ENCODE assay signal across 30 mouse cellular contexts in genomic region chr1:40430143-40430834, GRCm38 (mm10). TPM values are rescaled to one million over a fixed set of nuclear protein-coding genes. Genes with fewer than 3 reads are reported as not detected.
A peak's percentile ranks its signal among the peaks of the same experiment; 100 is the strongest.
DNase-seq lines count a peak whose midpoint lies in the region; ATAC-seq lines count a peak whose summit lies in the region.
"Had no signal": no experiment of that assay in that cellular context is flagged by ENCODE, and none has a peak within 500 bp of the region (broad histone marks: within the 10 kb centered on the region; RNA-seq: fewer than 3 reads in every experiment).

No protein-coding gene starts in this region.

- intact Hi-C loops in heart, postnatal 25 days (cut with DNase I): no loop called here

- no peaks in the 10 kb centered on the region for H3K36me3 ChIP-seq in liver, embryonic 11.5 days (ENCODE audit: control insufficient read depth, insufficient read depth, low read length)
- H3K36me3 ChIP-seq in liver, embryonic 13.5 days: no peaks in the 10 kb centered on the region
- no peaks in the 10 kb centered on the region for H3K36me3 ChIP-seq in hindbrain, embryonic 14.5 days (replicated peaks; ENCODE audit: control insufficient read depth, insufficient read depth)
- H3K36me3 ChIP-seq: heart, embryonic 10.5 days; heart, embryonic 15.5 days; hindbrain, embryonic 13.5 days had no signal

- 46% methylated on average over 4 of the region's 4 CpGs for WGBS in liver, embryonic 11.5 days
- 27% methylated on average over 4 of the region's 4 CpGs for WGBS in liver, embryonic 13.5 days (ENCODE audit: insufficient replicate concordance)
- WGBS in hindbrain, embryonic 14.5 days: 85% methylated on average over 4 of the region's 4 CpGs

- H3K9ac ChIP-seq in liver, embryonic 11.5 days (ENCODE audit: low read depth, low read length): no peak overlapping the region
- peak overlapping the region; percentile 55 for H3K9ac ChIP-seq in liver, embryonic 13.5 days
- H3K9ac ChIP-seq in hindbrain, embryonic 14.5 days: no peak overlapping the region
- H3K9ac ChIP-seq: heart, embryonic 15.5 days; hindbrain, embryonic 13.5 days had no signal

- no peaks in the 10 kb centered on the region for H3K27me3 ChIP-seq in liver, embryonic 11.5 days (replicated peaks; ENCODE audit: control insufficient read depth, insufficient read depth, low read length)
- no peaks in the 10 kb centered on the region for H3K27me3 ChIP-seq in liver, embryonic 13.5 days
- H3K27me3 ChIP-seq in hindbrain, embryonic 14.5 days (ENCODE audit: control insufficient read depth, insufficient read depth, low read length): no peaks in the 10 kb centered on the region
- H3K27me3 ChIP-seq: heart, embryonic 15.5 days; hindbrain, embryonic 13.5 days had no signal

- ATAC-seq in liver, embryonic 11.5 days (replicated peaks; ENCODE audit: low FRiP score): no peak
- 0 out of 2 replicates have a peak, but pooled peaks have one; percentile 22 for ATAC-seq in common myeloid progenitor, adult 5-6 weeks (replicated peaks; ENCODE audit: low read depth, poor library complexity, severe bottlenecking)
- ATAC-seq in liver, embryonic 13.5 days (ENCODE audit: low read depth): peak; percentile 21; the same call in 1 of the 2 replicates
- ATAC-seq in hindbrain, embryonic 14.5 days (ENCODE audit: low FRiP score): no peak
- ATAC-seq: forebrain, embryonic 14.5 days; intestine, postnatal 0 days had no signal

- H3K9me3 ChIP-seq in liver, embryonic 11.5 days (ENCODE audit: control insufficient read depth, low read length): no peaks in the 10 kb centered on the region
- H3K9me3 ChIP-seq in liver, embryonic 13.5 days (replicated peaks): no peaks in the 10 kb centered on the region
- H3K9me3 ChIP-seq in hindbrain, embryonic 14.5 days (ENCODE audit: control insufficient read depth, low read length): no peaks in the 10 kb centered on the region
- H3K9me3 ChIP-seq: heart, embryonic 10.5 days; heart, embryonic 15.5 days; hindbrain, embryonic 13.5 days had no signal

- no peak overlapping the region for H3K27ac ChIP-seq in liver, embryonic 11.5 days (ENCODE audit: low read depth, low read length)
- peak overlapping the region; percentile 91 for H3K27ac ChIP-seq in liver, embryonic 13.5 days
- H3K27ac ChIP-seq in hindbrain, embryonic 14.5 days: no peak overlapping the region
- H3K27ac ChIP-seq: heart, embryonic 10.5 days; heart, embryonic 15.5 days; hindbrain, embryonic 13.5 days had no signal

- peak overlapping the region; percentile 51 for H3K4me2 ChIP-seq in liver, embryonic 11.5 days
- H3K4me2 ChIP-seq in liver, embryonic 13.5 days: peak overlapping the region; percentile 63
- H3K4me2 ChIP-seq in hindbrain, embryonic 14.5 days (replicated peaks): no peak overlapping the region
- H3K4me2 ChIP-seq: heart, embryonic 15.5 days; hindbrain, embryonic 13.5 days had no signal

- H3K4me1 ChIP-seq in liver, embryonic 11.5 days (replicated peaks; ENCODE audit: control insufficient read depth, insufficient read depth, low read length): peaks cover 15% of the 10 kb centered on the region
- H3K4me1 ChIP-seq in liver, embryonic 13.5 days (replicated peaks): peaks cover 56% of the 10 kb centered on the region
- H3K4me1 ChIP-seq in hindbrain, embryonic 14.5 days (replicated peaks; ENCODE audit: control insufficient read depth, insufficient read depth, low read length): no peaks in the 10 kb centered on the region
- H3K4me1 ChIP-seq: heart, embryonic 10.5 days; heart, embryonic 15.5 days; hindbrain, embryonic 13.5 days had no signal

- DNase-seq in liver, embryonic 11.5 days (ENCODE audit: low spot score): no peak
- no peak for DNase-seq in liver
- no peak for DNase-seq in liver, embryonic 13.5 days
- DNase-seq in natural killer cell, adult 2 months (ENCODE audit: low spot score in 2 of 2): no peak
- no peak for DNase-seq in adrenal gland, postnatal 36 days
- no peak for DNase-seq in heart, postnatal 25 days (ENCODE audit: low spot score)
- DNase-seq in hindbrain, embryonic 14.5 days (ENCODE audit: low spot score): no peak
- DNase-seq: cerebellum, adult 11 months; cerebellum, postnatal 10 days; gastrocnemius, postnatal 14 days; heart, adult 11 months; heart, postnatal 4 days; kidney, adult 9 months; kidney, postnatal 10 days; lung, postnatal 4 days; midbrain, embryonic 14.5 days; right cerebral cortex, adult 18-20 months; spleen, adult 18-20 months; thymus, postnatal 25 days had no signal

- H3K4me3 ChIP-seq in liver, embryonic 11.5 days (ENCODE audit: low read depth, low read length): no peak overlapping the region
- peak overlapping the region; percentile 53 for H3K4me3 ChIP-seq in liver, embryonic 13.5 days (replicated peaks)
- H3K4me3 ChIP-seq in hindbrain, embryonic 14.5 days (replicated peaks; ENCODE audit: low read length): no peak overlapping the region
- H3K4me3 ChIP-seq: heart, embryonic 10.5 days; heart, embryonic 15.5 days; hindbrain, embryonic 13.5 days had no signal

RNA-seq across cellular contexts. Expression of gene Il1rl1, which starts 0.9 kb away (rescaled TPM):
- 1.7 and 2.3 TPM in 2 replicates for polyA plus RNA-seq in liver, embryonic 11.5 days (2014; fragmentation: Nextera tagmentation; extraction: Ambion mirVana)
- total RNA-seq in common myeloid progenitor, adult 5-6 weeks (2017): 40.6 and 44.8 TPM in 2 replicates
- 2.3 and 3.8 TPM in 2 replicates for polyA plus RNA-seq in liver, embryonic 13.5 days (2015; fragmentation: Nextera tagmentation; extraction: Ambion mirVana)
- under 1 TPM; 0.26 to 0.83 TPM for total RNA-seq in adrenal gland, postnatal 36 days (2021)
- total RNA-seq in heart, postnatal 25 days (2021): 1 to 10 TPM in 1 of 2 experiments, under 1 TPM in 1; 0.86 to 1.7 TPM
- 0.04 and 0.11 TPM in 2 replicates for polyA plus RNA-seq in hindbrain, embryonic 14.5 days (2014; fragmentation: Nextera tagmentation; extraction: Ambion mirVana)
- polyA plus RNA-seq: forebrain, embryonic 14.5 days; hindbrain, embryonic 13.5 days; liver, adult 2 months had no signal

RNA-seq across cellular contexts. Expression of gene Il18r1, which starts 35.1 kb away (rescaled TPM):
- polyA plus RNA-seq in liver, embryonic 11.5 days (2014; fragmentation: Nextera tagmentation; extraction: Ambion mirVana): 0.10 TPM in 1 of 2 replicates, not detected in the other
- 1.1 and 1.6 TPM in 2 replicates for total RNA-seq in common myeloid progenitor, adult 5-6 weeks (2017)
- polyA plus RNA-seq in liver, embryonic 13.5 days (2015; fragmentation: Nextera tagmentation; extraction: Ambion mirVana): 0.03 TPM in 1 of 2 replicates, not detected in the other
- total RNA-seq in adrenal gland, postnatal 36 days (2021): under 1 TPM in 1 of 2 experiments, not detected in 1; 0.46 TPM
- 1 to 10 TPM in 1 of 2 experiments, under 1 TPM in 1; 0.96 to 2.5 TPM for total RNA-seq in heart, postnatal 25 days (2021)
- not detected in 2 replicates for polyA plus RNA-seq in hindbrain, embryonic 14.5 days (2014; fragmentation: Nextera tagmentation; extraction: Ambion mirVana)
- total RNA-seq: gastrocnemius, postnatal 14 days; left cerebral cortex, postnatal 14 days had no signal
- polyA plus RNA-seq: cortical plate, adult 2 months; forebrain, embryonic 14.5 days; heart, embryonic 10.5 days; hindbrain, embryonic 13.5 days; limb, embryonic 11.5 days; midbrain, embryonic 14.5 days; neural tube, embryonic 11.5 days had no signal

Comparison
In these comparisons a context has a peak if more than half of its experiments do, and no peak if none do; other contexts are left out.
1. ATAC-seq: peak in common myeloid progenitor, adult 5-6 weeks (single experiment) and liver, embryonic 13.5 days (single experiment); none in liver, embryonic 11.5 days (single experiment) and hindbrain, embryonic 14.5 days (single experiment).
2. RNA of gene Il1rl1, which starts 0.9 kb away (total RNA-seq): 40.6 to 44.8 TPM in common myeloid progenitor, adult 5-6 weeks; 0.86 to 1.7 TPM in heart, postnatal 25 days and 0.26 to 0.83 TPM in adrenal gland, postnatal 36 days; every median in the first group is over 10 times any median in the second.